Mouse (Mus musculus) embryonic facial prominence, embryonic 14.5 days (tissue): Measurements from ENCODE around the gene Ivd. TPM values are rescaled to one million over a fixed set of nuclear protein-coding genes. Genes with fewer than 3 reads are reported as not detected.

Experiments
- ATAC-seq: fragments of 200-750 bp; cut with Nextera tagmentation; 2 replicates; pipeline ENCODE4 v1.8.0; 2017; ENCODE audit warnings: low read depth, moderate number of reproducible peaks, moderate TSS enrichment
- DNase-seq: peaks from one replicate; pipeline ENCODE4 v3.0.0-alpha.2; 2015; ENCODE audit warnings: low spot score
- H3K27ac ChIP-seq: fragments of 300-500 bp; sonication (generic); replicated peaks from 2 replicates; pipeline ENCODE4 v1.5.1; 2014; ENCODE audit warnings: low read depth, mild to moderate bottlenecking, low read length, moderate library complexity
- H3K27me3 ChIP-seq: fragments of 300-500 bp; sonication (generic); replicated peaks from 2 replicates; pipeline ENCODE4 v1.6.1; 2014; ENCODE audit warnings: low read length; ENCODE audit not compliant: control insufficient read depth, insufficient read depth
- H3K36me3 ChIP-seq: fragments of 300-500 bp; sonication (generic); 2 replicates; pipeline ENCODE4 v1.6.1; 2014; ENCODE audit warnings: low read length, mixed read lengths; ENCODE audit not compliant: control insufficient read depth, insufficient read depth
- H3K4me1 ChIP-seq: fragments of 300-500 bp; sonication (generic); 2 replicates; pipeline ENCODE4 v1.6.1; 2014; ENCODE audit warnings: antibody characterized with exemption, low read length; ENCODE audit not compliant: control insufficient read depth, insufficient read depth
- H3K4me2 ChIP-seq: fragments of 300-500 bp; sonication (generic); 2 replicates; pipeline ENCODE4 v1.6.1; 2014; ENCODE audit warnings: low read depth, mild to moderate bottlenecking, low read length, moderate library complexity, mixed read lengths
- H3K4me3 ChIP-seq: fragments of 300-500 bp; sonication (generic); 2 replicates; pipeline ENCODE4 v1.5.1; 2014; ENCODE audit warnings: low read depth, mild to moderate bottlenecking, low read length
- H3K9ac ChIP-seq: fragments of 300-500 bp; sonication (generic); 2 replicates; pipeline ENCODE4 v1.6.1; 2014; ENCODE audit warnings: low read depth, mild to moderate bottlenecking, low read length, moderate library complexity, mixed read lengths
- H3K9me3 ChIP-seq: fragments of 300-500 bp; sonication (generic); 2 replicates; pipeline ENCODE4 v1.6.1; 2016; ENCODE audit warnings: low read length; ENCODE audit not compliant: control insufficient read depth
- WGBS: fragments of 180-500 bp; shearing (Covaris S2); extraction: QIAGEN DNeasy Blood & Tissue Kit; methylation state at CpG from one replicate; pipeline ENCODE4 v1.1.7; 2014; 5-methylcytosine and 5-hydroxymethylcytosine counted together
- polyA plus RNA-seq: library from polyadenylated mRNA; unstranded; fragments of >200 nt; fragmentation: Nextera tagmentation; extraction: Ambion mirVana; gene quantifications from 2 replicates; pipeline ENCODE4 v1.2.1, GENCODE M21; 2014

Gene Ivd
- polyA plus RNA-seq, 1 experiment from 2014 or later, result 50.7 TPM

GRCm38 (mm10) chr2:118907781-118908180 is 46.0 kb downstream of the Ivd start:
- Histone ChIP-seq H3K27ac (no peak overlapping the region), H3K4me3 (no peak overlapping the region), H3K4me1 (peaks cover 11% of the 10 kb centered on the region), H3K36me3 (no peaks in the 10 kb centered on the region), H3K27me3 (peaks cover 2% of the 10 kb centered on the region; the same call in 1 of the 2 replicates), H3K9me3 (no peaks in the 10 kb centered on the region), H3K4me2 (no peak overlapping the region), H3K9ac (no peak overlapping the region)
- ATAC-seq (no peak), DNase-seq (no peak)
- 87% methylated on average over 3 of the region's 3 CpGs for WGBS

- Histone ChIP-seq H3K4me2 (no peak overlapping the region), H3K9me3 (no peaks in the 10 kb centered on the region), H3K27ac (no peak overlapping the region), H3K4me1 (peaks cover 7% of the 10 kb centered on the region; the same call in 1 of the 2 replicates), H3K4me3 (no peak overlapping the region), H3K9ac (no peak overlapping the region), H3K27me3 (no peaks in the 10 kb centered on the region), H3K36me3 (no peaks in the 10 kb centered on the region)
- no peak for DNase-seq
- WGBS, result 42% methylated on average over 1 of the region's 1 CpGs
- ATAC-seq, result no peak
These were observed 47.4 kb downstream of the Ivd start for GRCm38 (mm10) chr2:118909151-118909550.

DNA sequence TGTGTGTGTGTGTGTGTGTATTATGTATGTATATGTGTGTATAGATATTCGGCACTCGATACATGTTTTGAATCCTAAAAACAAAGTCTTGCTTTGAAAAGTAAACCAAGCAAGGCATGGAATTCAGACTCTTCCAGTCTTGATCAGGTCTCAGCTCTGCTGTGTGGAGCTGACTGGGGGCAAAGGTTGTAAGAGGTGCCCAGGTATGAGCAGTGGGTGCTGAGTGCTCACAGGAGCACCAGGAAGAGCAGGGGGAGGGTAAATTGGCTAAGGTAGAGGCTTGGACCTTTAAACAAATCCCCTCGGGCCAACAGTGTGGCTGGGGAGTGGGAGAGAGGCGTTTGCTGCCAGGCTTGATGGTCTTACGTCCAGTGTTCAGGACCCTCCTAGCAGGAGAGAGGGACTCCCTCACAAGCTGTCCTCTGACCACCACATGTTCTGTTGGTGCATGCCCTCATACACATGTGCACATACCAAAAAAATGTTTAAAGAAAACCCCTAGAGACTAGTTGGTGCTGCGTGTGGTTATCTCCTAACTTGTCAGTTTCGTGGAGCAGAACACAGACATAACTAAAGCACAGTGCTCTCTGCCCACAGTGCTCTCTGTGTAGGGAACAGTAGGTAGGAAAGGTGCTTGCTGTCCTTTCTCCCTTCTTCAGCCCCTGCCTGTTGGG is 49.0 kb downstream of the Ivd start:
- ATAC-seq (no peak), DNase-seq (no peak)
- no peak overlapping the region for H3K4me3 ChIP-seq
- no peaks in the 10 kb centered on the region for H3K27me3 ChIP-seq
- H3K36me3 ChIP-seq, result no peaks in the 10 kb centered on the region
- 72% methylated on average over 7 of the region's 7 CpGs for WGBS
- H3K27ac ChIP-seq, result no peak overlapping the region
- peaks cover 7% of the 10 kb centered on the region; the same call in 1 of the 2 replicates for H3K4me1 ChIP-seq
- no peak overlapping the region for H3K4me2 ChIP-seq
- no peak overlapping the region for H3K9ac ChIP-seq
- no peaks in the 10 kb centered on the region for H3K9me3 ChIP-seq

- Histone ChIP-seq H3K9ac (no peak overlapping the region), H3K4me1 (peaks cover 7% of the 10 kb centered on the region; the same call in 1 of the 2 replicates), H3K36me3 (0 out of 2 replicates have a peak, but pooled peaks cover 8% of the 10 kb centered on the region), H3K4me3 (no peak overlapping the region), H3K27me3 (no peaks in the 10 kb centered on the region), H3K4me2 (no peak overlapping the region), H3K27ac (no peak overlapping the region), H3K9me3 (no peaks in the 10 kb centered on the region)
- no peak for ATAC-seq
- DNase-seq, result no peak
- WGBS, result 55% methylated on average over 8 of the region's 8 CpGs
These were observed 51.0 kb downstream of the Ivd start for GRCm38 (mm10) chr2:118912706-118913105.

DNA sequence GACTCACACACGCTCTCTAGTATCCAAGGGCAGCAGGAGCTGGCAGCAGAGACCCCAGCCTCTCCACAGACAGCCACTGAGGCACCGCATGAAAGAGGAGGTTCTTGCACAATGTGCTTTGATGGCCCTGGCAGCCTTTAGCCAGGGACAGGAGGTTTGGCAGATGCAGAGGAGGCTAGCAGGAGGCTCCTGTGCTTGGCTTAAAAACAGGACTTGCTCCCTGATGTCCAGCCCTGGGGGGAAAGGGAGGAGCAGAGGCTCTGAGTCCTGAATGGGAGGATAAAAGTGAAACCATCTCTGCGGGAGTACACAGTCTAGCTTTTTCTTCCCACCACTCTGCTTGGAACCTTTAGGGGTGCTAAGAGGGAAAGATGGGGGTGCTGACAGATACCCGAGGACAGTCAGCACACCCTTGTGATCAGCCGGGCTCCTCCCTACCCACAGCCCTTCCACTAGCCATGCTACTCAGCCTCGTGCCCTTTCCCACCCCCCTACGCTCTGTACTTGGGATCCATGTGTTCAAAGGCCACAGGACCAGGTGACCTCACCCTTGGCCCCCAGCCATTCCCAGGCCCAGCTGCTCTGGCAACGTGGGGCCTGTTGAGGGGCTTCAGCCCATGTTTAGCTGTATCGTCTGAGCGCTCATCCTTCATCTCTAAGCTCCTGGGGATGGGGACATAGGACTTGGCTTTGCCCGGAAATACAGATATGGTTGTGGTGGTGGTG is 52.0 kb downstream of the Ivd start:
- Histone ChIP-seq H3K4me1 (peaks cover 7% of the 10 kb centered on the region; the same call in 1 of the 2 replicates), H3K27ac (no peak overlapping the region)
- WGBS, result 47% methylated on average over 11 of the region's 11 CpGs

GRCm38 (mm10) chr2:118914685-118915084 is 52.9 kb downstream of the Ivd start:
- Histone ChIP-seq H3K4me3 (no peak overlapping the region), H3K36me3 (peaks cover 16% of the 10 kb centered on the region; the same call in 1 of the 2 replicates), H3K9ac (no peak overlapping the region), H3K27ac (no peak overlapping the region), H3K4me2 (no peak overlapping the region), H3K4me1 (peaks cover 7% of the 10 kb centered on the region; the same call in 1 of the 2 replicates), H3K9me3 (no peaks in the 10 kb centered on the region), H3K27me3 (no peaks in the 10 kb centered on the region)
- DNase-seq, result no peak
- 52% methylated on average over 8 of the region's 8 CpGs for WGBS
- no peak for ATAC-seq

More for the DNA sequence above, 52.0 kb downstream of the Ivd start:
- no peak for ATAC-seq
- Histone ChIP-seq H3K9ac (no peak overlapping the region), H3K27me3 (no peaks in the 10 kb centered on the region), H3K4me2 (no peak overlapping the region), H3K9me3 (no peaks in the 10 kb centered on the region), H3K36me3 (0 out of 2 replicates have a peak, but pooled peaks cover 8% of the 10 kb centered on the region), H3K4me3 (no peak overlapping the region)
- no peak for DNase-seq

DNA sequence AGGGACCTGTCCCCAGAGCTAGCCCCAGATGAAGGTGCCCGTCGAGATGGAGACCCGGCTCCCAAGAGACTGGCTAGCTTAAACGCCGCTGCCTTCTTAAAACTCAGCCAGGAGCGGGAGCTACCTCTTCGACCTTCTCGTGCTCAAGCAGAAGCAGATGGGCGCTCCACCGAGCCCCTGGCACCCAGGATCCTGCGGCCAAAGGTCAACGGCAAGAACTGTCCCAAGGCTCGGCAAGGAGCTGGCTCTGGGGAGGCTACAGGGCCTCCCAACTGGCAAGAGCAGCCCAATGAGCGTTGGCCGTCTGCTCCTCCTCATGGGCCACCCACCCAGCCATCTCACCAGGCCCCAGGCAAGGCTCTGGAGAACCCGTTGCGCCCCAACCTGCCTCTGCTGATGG is 54.7 kb downstream of the Ivd start:
- DNase-seq, result no peak
- Histone ChIP-seq H3K4me1 (peaks cover 7% of the 10 kb centered on the region; the same call in 1 of the 2 replicates), H3K27ac (no peak overlapping the region), H3K4me3 (no peak overlapping the region), H3K4me2 (no peak overlapping the region), H3K9ac (no peak overlapping the region), H3K27me3 (no peaks in the 10 kb centered on the region), H3K9me3 (no peaks in the 10 kb centered on the region), H3K36me3 (peaks cover 21% of the 10 kb centered on the region; the same call in 1 of the 2 replicates)
- WGBS, result 91% methylated on average over 13 of the region's 17 CpGs
- no peak for ATAC-seq

GRCm38 (mm10) chr2:118918543-118918942 is 56.8 kb downstream of the Ivd start:
- no peak for DNase-seq
- Histone ChIP-seq H3K4me2 (no peak overlapping the region), H3K27me3 (no peaks in the 10 kb centered on the region), H3K9me3 (no peaks in the 10 kb centered on the region), H3K4me1 (peaks cover 2% of the 10 kb centered on the region; the same call in 1 of the 2 replicates), H3K36me3 (peaks cover 37% of the 10 kb centered on the region; the same call in 1 of the 2 replicates), H3K27ac (no peak overlapping the region), H3K9ac (no peak overlapping the region), H3K4me3 (no peak overlapping the region)
- no peak for ATAC-seq
- 54% methylated on average over 1 of the region's 1 CpGs for WGBS
